Mouse (Mus musculus): ENCODE data around the gene Sardh.

GRCm38 (mm10) chr2:27278859-27279258 lies 30.7 kb upstream of the Sardh start:
- TF ChIP-seq POLR2A (IDR thresholded peaks at IDR 0.05; ENCODE audit: insufficient read depth, low read length) (no peak), CTCF (IDR thresholded peaks at IDR 0.05; ENCODE audit: low read depth, low read length) (no peak), EP300 (IDR thresholded peaks at IDR 0.05; ENCODE audit: insufficient read depth, low read depth, low read length) (no peak)
